Mouse (Mus musculus) lung, postnatal 0 days (tissue): ENCODE measurements around the gene Phf12.
A peak's percentile ranks its signal among the peaks of the same experiment; 100 is the strongest.

Source experiments
- CTCF ChIP-seq: IDR thresholded peaks from 2 replicates; pipeline ENCODE4 v1.5.1; 2016; ENCODE audit warnings: antibody characterized with exemption, mild to moderate bottlenecking
- EP300 ChIP-seq: IDR thresholded peaks from 2 replicates; pipeline ENCODE4 v1.6.1; 2016; ENCODE audit warnings: antibody characterized with exemption, mild to moderate bottlenecking, control low read depth

- TF ChIP-seq EP300 (no peak), CTCF (peak; percentile 92)
Observed at GRCm38 (mm10) chr11:78031947-78032808, 49.6 kb downstream of the Phf12 start, which contains the start of gene Dhrs13.
